ENCODE assay signal across 8 mouse cellular contexts in the genomic region with DNA sequence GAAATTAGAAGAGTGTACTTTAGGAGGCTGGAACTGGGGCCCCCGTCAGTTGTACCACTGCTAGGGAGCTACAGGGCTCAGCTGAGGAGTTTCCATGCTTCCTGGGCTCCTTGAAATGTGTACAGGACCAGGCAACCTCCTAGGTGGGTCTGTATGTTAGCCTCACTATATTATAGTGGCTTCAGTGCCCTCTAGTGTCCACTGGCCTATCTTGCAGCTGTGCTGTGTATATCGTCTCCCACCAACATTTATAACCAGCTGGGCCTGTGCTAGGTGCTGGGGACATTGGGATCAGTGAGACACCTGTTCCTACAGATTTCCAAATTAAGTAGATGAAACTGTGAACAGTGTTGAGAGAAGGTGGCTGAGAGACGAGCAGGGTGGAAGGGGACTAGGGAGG. TPM values are rescaled to one million over a fixed set of nuclear protein-coding genes. Genes with fewer than 3 reads are reported as not detected.
A peak's percentile ranks its signal among the peaks of the same experiment; 100 is the strongest.
DNase-seq lines count a peak whose midpoint lies in the region; ATAC-seq and TF ChIP-seq lines count a peak whose summit lies in the region.

No protein-coding gene starts in this region.

- H3K4me1 ChIP-seq in heart, embryonic 12.5 days (replicated peaks): peaks cover 40% of the 10 kb centered on the region
- H3K4me1 ChIP-seq in forebrain, postnatal 0 days (ENCODE audit: insufficient read depth): no peaks in the 10 kb centered on the region
- no peaks in the 10 kb centered on the region; the same call in 1 of the 2 replicates for H3K4me1 ChIP-seq in small intestine, adult 2 months (ENCODE audit: control insufficient read depth, insufficient read depth, insufficient read length, low read length)

- DNase-seq in heart, adult 18-20 months: peak; percentile 31 to 67
- DNase-seq in CD4-positive helper T cell, adult 2 months (ENCODE audit: low read depth, low spot score): peak; percentile 7
- DNase-seq in cerebellum, adult 11 months: peak; percentile 54
- peak; percentile 42 for DNase-seq in forebrain, postnatal 0 days
- DNase-seq in kidney, adult 9 months: peak; percentile 54
- peak; percentile 52 for DNase-seq in lung, postnatal 14 days

- no peak; the same call in 1 of the 2 replicates for ATAC-seq in heart, embryonic 12.5 days (ENCODE audit: insufficient number of reproducible peaks, low FRiP score)
- peak; percentile 88 for ATAC-seq in forebrain, postnatal 0 days

- TF ChIP-seq POLR2A in small intestine, adult 2 months (IDR thresholded peaks at IDR 0.05; ENCODE audit: low read depth, low read length): no peak

- H3K9ac ChIP-seq in heart, embryonic 12.5 days: no peak overlapping the region
- H3K9ac ChIP-seq in forebrain, postnatal 0 days: no peak overlapping the region

- H3K4me3 ChIP-seq in heart, embryonic 12.5 days: no peak overlapping the region
- no peak overlapping the region for H3K4me3 ChIP-seq in forebrain, postnatal 0 days (ENCODE audit: low read depth, low read length)
- no peak overlapping the region for H3K4me3 ChIP-seq in small intestine, adult 2 months (ENCODE audit: low read depth, low read length)

- no peak overlapping the region for H3K27ac ChIP-seq in heart, embryonic 12.5 days (ENCODE audit: poor library complexity, severe bottlenecking)
- no peak overlapping the region for H3K27ac ChIP-seq in forebrain, postnatal 0 days (ENCODE audit: low read depth, low read length)
- no peak overlapping the region for H3K27ac ChIP-seq in small intestine, adult 2 months (ENCODE audit: insufficient read depth, low read depth, low read length)

- no peaks in the 10 kb centered on the region for H3K36me3 ChIP-seq in heart, embryonic 12.5 days
- no peaks in the 10 kb centered on the region for H3K36me3 ChIP-seq in forebrain, postnatal 0 days (ENCODE audit: insufficient read depth)
- H3K36me3 ChIP-seq in small intestine, adult 2 months (ENCODE audit: control insufficient read depth, insufficient read depth, low read length): no peaks in the 10 kb centered on the region

- H3K9me3 ChIP-seq in heart, embryonic 12.5 days (replicated peaks): no peaks in the 10 kb centered on the region
- H3K9me3 ChIP-seq in forebrain, postnatal 0 days (ENCODE audit: low read length): no peaks in the 10 kb centered on the region

- H3K4me2 ChIP-seq in heart, embryonic 12.5 days: no peak overlapping the region
- no peak overlapping the region for H3K4me2 ChIP-seq in forebrain, postnatal 0 days (ENCODE audit: low read depth)

- peak; percentile 65 for TF ChIP-seq CTCF in forebrain, postnatal 0 days (IDR thresholded peaks at IDR 0.05; ENCODE audit: low read depth)
- TF ChIP-seq CTCF in small intestine, adult 2 months (IDR thresholded peaks at IDR 0.05; ENCODE audit: extremely low read depth, insufficient read length, insufficient replicate concordance, low read depth, low read length): peak; percentile 33; the same call in 1 of the 2 replicates

- 31% methylated on average over 3 of the region's 3 CpGs for WGBS in heart, embryonic 12.5 days
- WGBS in forebrain, postnatal 0 days: 35% methylated on average over 3 of the region's 3 CpGs
- 34% methylated on average over 3 of the region's 3 CpGs for WGBS in small intestine, adult 2 months

- H3K27me3 ChIP-seq in heart, embryonic 12.5 days (replicated peaks): peaks cover 53% of the 10 kb centered on the region
- H3K27me3 ChIP-seq in forebrain, postnatal 0 days (ENCODE audit: insufficient read depth, low read length): peaks cover 4% of the 10 kb centered on the region; the same call in 1 of the 2 replicates
- H3K27me3 ChIP-seq in small intestine, adult 2 months (ENCODE audit: control insufficient read depth, insufficient read depth, low read length): no peaks in the 10 kb centered on the region

RNA-seq across cellular contexts. Expression of a gene that starts 31.2 kb away (rescaled TPM):
- total RNA-seq in heart, adult 18-20 months (2021): 10 to 100 TPM; 63.0 to 85.4 TPM
- 22.1 and 25.0 TPM in 2 replicates for polyA plus RNA-seq in heart, embryonic 12.5 days (2016; fragmentation: Nextera tagmentation; extraction: Ambion mirVana)
- total RNA-seq in forebrain, postnatal 0 days (2014; rRNA removed): 15.9 and 23.2 TPM in 2 replicates
- 6.8 and 7.5 TPM in 2 replicates for polyA plus RNA-seq in forebrain, postnatal 0 days (2015; fragmentation: Nextera tagmentation; extraction: Ambion mirVana)
- polyA plus RNA-seq in small intestine, adult 2 months (2012; rRNA removed): 9.2 and 16.1 TPM in 2 replicates

RNA-seq across cellular contexts. Expression of a gene that starts 57.5 kb away (rescaled TPM):
- 10 to 100 TPM; 30.8 to 48.1 TPM for total RNA-seq in heart, adult 18-20 months (2021)
- polyA plus RNA-seq in heart, embryonic 12.5 days (2016; fragmentation: Nextera tagmentation; extraction: Ambion mirVana): 49.3 and 50.5 TPM in 2 replicates
- total RNA-seq in forebrain, postnatal 0 days (2014; rRNA removed): 47.2 and 56.0 TPM in 2 replicates
- 18.1 and 19.5 TPM in 2 replicates for polyA plus RNA-seq in forebrain, postnatal 0 days (2015; fragmentation: Nextera tagmentation; extraction: Ambion mirVana)
- 48.5 and 57.5 TPM in 2 replicates for polyA plus RNA-seq in small intestine, adult 2 months (2012; rRNA removed)
